Mouse (Mus musculus) kidney, postnatal 36 days (tissue): ENCODE measurements around the gene Ltbr.
"Not testable (repeated sequence)": the region's sequence is repeated elsewhere in the genome, so short reads cannot be mapped to it uniquely, and the experiment has no call there.

Experiments
- DNase-seq, 2 experiments: peaks; one replicate each; pipeline ENCODE4 v3.0.0; 2021 to 2022; ENCODE audit warnings: mixed read lengths in 2 of 2

Gene Ltbr

GRCm38 (mm10) chr6:125309406-125309805 lies 4.3 kb downstream of the Ltbr start:
- peak in 1 of 2 experiments; percentile 40 for DNase-seq

GRCm38 (mm10) chr6:125308921-125309320 lies 4.8 kb downstream of the Ltbr start:
- DNase-seq: no peak

DNA sequence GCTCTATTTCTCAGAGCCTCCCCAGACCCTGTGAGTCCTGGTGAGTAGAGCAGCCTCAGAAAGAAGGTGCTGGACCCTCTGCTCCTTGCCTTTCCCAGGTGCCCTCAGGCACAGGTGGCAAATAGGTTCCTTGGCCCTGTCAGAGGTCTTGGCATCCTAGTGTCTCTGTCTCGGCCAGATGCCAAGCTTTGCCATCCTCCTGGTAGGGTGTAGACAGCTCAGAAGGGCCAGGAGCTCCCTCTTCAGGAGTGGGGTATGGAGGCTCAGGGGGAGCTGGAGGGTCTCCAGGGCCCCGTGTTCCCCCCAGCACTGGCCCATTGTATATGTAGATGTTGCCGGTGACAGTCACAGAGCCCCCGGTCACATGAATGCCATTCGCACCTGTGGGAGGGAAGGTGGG lies 6.6 kb downstream of the Ltbr start:
- no peak for DNase-seq

- DNase-seq: no peak
These were observed 8.2 kb downstream of the Ltbr start for GRCm38 (mm10) chr6:125305465-125305864.

GRCm38 (mm10) chr6:125304408-125304807 lies 9.3 kb downstream of the Ltbr start:
- not testable (repeated sequence) for DNase-seq

DNA sequence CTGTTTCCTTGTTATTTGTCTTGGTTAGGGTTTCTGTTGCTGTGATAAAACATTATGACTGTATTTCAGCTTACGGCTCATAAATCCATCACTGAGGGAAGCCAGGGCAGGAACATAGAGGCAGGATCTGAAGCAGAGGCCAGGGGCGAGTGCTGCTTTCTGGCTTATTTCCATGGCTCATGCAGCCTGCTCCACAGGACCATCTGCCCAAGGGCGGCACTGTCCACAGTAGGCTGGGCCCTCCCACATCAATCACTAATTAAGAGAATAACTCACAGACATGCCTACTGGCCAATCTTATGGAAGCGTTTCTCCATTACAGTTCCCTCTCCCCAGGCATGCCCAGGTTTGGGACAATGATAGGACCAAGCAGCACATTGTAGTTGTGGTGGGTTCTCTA lies 10.4 kb downstream of the Ltbr start:
- no peak for DNase-seq

DNA sequence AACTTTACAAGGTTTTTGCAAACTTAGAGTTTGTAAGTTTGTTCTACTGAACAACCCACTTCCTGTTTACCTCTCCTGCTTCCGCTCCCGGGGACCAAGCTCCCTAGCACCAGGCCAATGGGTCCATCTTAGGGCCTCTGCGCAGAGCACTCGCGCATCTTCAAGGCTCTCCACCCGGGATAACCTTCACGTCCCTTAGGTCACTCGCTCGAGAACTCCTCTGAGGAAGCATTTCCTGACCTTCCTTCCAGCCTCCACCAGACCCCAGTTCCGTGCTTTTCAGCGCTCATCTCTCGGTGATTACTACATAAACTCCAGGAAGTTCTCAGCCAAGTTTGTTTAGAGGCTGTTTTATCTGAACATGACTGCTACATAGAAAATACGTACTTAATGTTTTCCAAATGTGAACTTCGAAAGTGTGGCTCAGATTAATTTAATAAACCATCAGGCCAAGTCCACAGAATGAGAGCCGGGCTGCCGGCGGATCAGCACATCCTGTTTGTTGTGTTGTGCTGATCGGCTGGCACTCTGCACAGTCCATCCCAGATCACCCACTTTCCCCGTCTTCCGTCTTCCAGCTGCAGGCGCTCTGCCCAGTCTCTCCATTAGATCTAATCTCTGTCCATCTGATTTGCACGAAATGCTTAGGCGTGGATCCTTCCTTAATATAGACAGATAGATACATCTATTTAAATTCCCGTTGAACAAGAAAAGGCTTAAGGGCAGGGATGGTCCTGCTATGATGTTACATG lies 11.3 kb downstream of the Ltbr start:
- peak; percentile 52 to 57 for DNase-seq

- DNase-seq: no peak
These were observed 12.7 kb downstream of the Ltbr start for GRCm38 (mm10) chr6:125300982-125301381.

DNA sequence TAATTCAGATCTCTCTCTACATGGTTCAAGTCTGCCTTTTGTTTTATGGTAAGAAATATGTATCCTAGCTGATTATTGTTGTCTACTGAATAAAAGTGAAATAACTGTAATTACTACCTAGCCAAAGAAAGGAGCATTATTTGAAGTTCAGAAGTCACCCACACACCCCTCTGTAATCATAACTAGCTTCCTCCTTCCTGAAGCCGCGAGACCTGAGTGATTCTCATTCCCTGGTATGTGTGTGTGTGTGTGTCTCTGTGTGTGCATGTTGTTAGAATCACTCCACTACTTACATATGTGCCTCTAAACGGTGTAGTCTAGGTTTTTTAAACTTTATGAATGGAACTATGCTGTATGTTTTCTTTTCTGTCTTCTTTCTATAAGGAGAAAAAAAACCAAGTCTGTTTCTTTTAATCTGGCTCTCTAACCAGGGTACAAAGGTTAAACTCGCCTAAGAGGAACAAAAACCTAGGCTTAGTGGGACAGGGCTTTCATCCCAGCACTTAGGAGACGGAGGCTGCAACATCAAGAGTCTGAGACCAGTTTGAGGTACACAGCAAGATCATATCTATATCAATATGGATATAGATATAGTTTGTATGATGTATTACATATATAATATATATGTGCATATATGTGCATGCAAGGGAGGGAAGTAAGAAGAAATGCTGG lies 16.4 kb downstream of the Ltbr start:
- peak in 1 of 2 experiments; percentile 19 for DNase-seq

DNA sequence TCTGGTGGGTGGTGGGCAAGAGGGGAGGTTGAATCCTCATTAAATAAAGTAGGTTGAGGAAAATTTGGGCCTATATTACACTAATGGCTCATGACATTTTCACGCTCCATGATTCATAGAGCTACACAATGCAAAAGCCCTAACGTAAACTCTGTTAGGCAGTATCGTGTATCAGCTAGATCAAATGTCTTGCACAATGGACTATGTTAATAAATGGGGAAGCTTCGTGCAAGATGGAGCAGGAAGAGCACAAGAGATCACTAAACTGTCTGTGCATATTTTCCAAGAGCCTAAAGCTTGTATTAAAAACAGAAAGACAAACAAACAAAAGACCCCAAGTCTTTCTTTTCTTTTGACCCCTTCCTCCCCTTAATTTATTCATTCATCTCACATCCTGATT lies 19.6 kb downstream of the Ltbr start:
- DNase-seq: no peak

GRCm38 (mm10) chr6:125292256-125292655 lies 21.4 kb downstream of the Ltbr start:
- no peak for DNase-seq

DNA sequence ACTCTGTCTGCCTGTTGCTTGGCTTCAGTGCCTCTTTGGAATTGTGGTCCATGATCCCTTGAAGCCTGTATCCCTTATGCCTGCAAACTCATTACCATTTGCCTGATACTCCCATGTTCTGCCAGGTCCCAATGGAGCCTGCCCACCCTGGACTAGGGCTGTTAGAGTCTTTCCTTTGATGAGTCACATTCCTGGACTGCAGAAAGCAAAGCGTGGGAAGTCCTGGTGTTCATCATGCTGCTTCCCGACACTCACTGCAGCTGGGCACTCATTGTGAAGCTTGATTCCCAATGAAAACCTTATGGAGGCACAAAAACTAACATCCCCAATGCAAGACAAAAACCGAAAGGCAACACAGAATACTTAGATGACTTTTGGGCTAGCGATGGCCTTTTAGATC lies 22.4 kb downstream of the Ltbr start:
- DNase-seq: no peak

- no peak for DNase-seq
These were observed 25.0 kb downstream of the Ltbr start for GRCm38 (mm10) chr6:125288730-125289129.

DNA sequence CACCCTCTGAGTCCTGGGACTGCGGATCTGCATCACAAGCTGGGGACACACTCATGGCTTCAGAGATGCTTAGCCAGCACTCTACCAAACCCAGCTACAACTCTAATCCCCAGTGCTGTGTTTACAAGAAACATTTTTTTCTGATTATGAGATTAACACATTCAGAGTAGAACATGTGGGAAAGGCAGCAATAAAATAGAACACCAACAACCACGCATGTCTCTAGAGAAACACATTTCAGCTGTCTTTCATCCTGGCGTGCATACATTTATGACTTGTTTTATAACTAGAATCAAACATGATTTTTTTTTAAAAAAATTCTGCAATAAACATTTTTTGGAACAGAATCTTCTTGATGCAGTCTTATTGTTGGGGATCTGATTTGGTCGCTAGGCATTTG lies 26.7 kb downstream of the Ltbr start:
- DNase-seq: no peak

DNA sequence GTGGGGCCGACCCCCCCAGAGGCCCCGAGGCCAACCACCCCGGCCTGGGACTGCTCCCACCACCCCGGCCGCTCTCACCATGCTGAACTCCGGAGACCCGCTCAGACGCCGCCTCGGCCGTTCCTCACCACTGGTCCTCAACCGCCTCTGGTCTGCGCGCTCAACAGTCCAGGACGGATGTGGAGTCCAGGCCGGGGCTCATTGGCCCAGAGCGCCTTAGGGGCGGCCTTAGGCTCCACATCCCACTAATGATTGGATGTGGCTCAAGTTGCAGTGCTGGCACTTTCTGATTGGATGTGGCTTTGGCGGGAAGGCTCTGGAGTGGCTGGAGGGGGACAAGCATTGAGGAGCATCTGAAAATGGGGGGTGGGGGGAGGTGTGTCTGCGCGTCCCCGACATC lies 27.8 kb downstream of the Ltbr start, which contains the start of gene Tuba3a:
Gene Tuba3a, minus strand, starts transcription at position 153 of the 400 bp plus-strand sequence.
- DNase-seq: no peak

GRCm38 (mm10) chr6:125284751-125285150 lies 28.9 kb downstream of the Ltbr start:
- DNase-seq: no peak

DNA sequence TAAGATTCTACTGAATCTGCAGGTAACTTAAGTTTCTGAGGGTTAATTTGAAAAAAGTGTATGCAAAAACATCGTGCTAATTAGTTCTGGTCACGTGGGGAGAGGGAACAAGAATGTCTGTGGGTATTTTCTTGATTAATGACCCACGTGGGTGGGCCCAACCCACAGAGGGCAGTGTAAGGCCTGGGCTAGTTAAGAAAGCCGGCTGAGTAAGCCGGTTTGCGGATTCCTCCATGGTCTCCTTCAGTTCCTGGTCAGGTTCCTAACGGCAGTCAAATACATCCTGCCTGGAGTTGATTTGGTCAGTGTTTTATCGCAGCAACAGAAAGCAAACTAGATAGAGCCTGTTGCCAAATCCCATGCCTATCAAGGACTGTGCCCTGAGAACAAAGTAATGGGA lies 29.4 kb downstream of the Ltbr start:
- DNase-seq: peak; percentile 43 to 49

DNA sequence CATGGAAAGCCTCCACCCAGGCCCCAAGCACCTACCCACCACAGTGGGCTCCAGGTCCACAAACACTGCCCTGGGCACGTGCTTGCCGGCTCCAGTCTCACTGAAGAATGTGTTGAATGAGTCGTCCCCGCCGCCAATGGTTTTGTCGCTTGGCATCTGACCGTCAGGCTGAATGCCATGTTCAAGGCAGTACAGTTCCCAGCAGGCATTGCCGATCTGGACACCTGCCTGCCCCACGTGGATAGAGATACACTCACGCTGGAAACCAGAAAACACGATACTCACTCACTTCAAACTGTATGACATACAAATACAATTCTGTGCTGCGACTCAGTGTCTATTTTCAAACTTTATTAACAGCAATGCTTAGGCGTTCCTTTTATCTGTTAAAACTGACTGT lies 31.0 kb downstream of the Ltbr start:
- DNase-seq: not testable (repeated sequence)

DNA sequence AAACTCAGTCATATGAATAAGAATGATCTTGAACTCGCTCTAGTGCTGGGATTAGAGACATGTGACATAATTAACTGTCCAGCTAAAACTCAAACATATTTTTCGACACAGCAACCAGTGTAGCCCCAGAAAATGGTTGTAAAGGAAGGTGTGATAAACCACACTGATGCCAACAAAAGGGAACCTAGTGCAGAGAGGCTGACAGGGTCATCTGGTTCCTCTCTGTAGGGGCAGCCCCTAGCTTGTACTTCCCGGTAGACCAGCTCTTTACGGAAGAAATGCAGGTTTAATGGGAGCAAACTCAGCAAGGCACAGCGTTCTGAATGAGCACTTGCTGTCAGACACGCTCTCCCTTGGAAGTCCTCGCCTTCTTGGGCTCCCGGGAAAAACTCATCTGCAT lies 34.0 kb downstream of the Ltbr start:
- no peak for DNase-seq

- DNase-seq: peak; percentile 66 to 80
These were observed 38.7 kb downstream of the Ltbr start for GRCm38 (mm10) chr6:125274841-125275563.

GRCm38 (mm10) chr6:125272228-125272785 lies 41.4 kb downstream of the Ltbr start:
- DNase-seq: no peak

DNA sequence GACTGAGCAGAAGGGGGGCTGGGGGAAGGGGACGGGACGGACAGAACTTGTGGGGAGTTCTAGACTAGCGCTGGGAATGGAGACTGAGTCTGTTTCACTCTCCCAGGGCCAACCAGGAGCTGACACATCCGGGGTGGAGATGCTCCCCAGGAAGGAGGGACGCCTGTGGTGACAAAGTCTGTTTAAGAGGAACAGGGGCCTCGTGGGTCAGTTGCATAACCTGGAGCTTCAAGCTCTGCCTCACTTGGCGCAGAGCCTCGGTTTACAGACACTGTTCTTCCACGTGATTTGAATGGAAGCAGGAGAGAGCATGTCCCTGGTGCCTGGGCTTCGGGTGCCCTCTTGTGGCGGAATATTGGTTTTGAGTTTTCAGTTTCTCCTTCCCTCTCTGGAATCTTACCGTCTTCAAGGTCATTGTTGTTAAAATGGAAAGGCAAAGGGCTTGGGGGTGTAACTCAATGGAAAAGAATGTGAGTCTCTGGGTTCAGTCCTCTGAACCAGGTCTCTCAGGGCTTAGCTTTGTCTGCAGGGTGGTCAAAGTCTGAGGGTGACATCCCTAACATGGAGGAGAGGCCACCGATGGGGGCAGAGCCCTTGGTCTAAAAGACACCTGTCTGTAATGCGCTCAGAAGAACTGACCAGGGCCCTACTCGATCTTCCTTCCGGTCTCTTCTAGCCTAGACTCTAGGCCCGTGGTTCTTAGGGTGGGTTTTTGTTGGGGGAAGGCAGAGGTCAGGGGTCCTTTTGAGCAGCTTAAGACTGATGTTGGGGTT lies 42.0 kb downstream of the Ltbr start:
- peak; percentile 98 for DNase-seq

DNA sequence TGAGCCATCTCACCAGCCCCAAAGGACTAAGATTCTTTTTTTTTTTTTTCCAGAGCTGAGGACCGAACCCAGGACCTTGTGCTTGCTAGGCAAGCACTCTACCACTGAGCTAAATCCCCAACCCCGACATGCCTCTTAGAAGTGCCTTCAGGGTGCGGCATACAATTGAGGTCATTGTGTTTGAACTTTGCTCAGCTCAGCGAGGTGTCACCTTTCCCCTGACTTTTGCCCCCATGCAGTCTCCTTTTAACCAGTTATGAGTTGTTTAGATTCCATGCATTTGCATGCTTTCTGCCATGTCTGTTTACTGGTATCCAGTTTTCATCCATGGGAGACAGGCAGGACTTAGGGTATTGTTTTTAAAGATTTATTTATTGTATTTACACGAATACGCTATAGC lies 44.9 kb downstream of the Ltbr start:
- DNase-seq: no peak
